Mouse (Mus musculus) cortical plate, adult 2 months (tissue): ENCODE data around the gene Rbm20. TPM values are rescaled to one million over a fixed set of nuclear protein-coding genes. Genes with fewer than 3 reads are reported as not detected.
A peak's percentile ranks its signal among the peaks of the same experiment; 100 is the strongest.

Experiments
- H3K27ac ChIP-seq: fragments of 200-500 bp; 2 replicates; pipeline ENCODE4 v1.5.1; 2012; ENCODE audit warnings: low read length, control low read depth, inconsistent platforms; ENCODE audit not compliant: insufficient read depth
- H3K4me1 ChIP-seq: fragments of 200-500 bp; 2 replicates; pipeline ENCODE4 v1.6.1; 2011; ENCODE audit warnings: low read length; ENCODE audit not compliant: control insufficient read depth, insufficient read depth
- H3K4me3 ChIP-seq: fragments of 200-500 bp; 2 replicates; pipeline ENCODE4 v1.5.1; 2011; ENCODE audit warnings: mild to moderate bottlenecking, low read length, control low read depth; ENCODE audit not compliant: insufficient read depth
- CTCF ChIP-seq: fragments of 200-500 bp; IDR thresholded peaks from 2 replicates; pipeline ENCODE4 v1.5.1; 2011; ENCODE audit warnings: mild to moderate bottlenecking, control low read depth, low read length; ENCODE audit not compliant: insufficient read depth; ENCODE audit errors: extremely low read depth
- POLR2A ChIP-seq: fragments of 200-500 bp; IDR thresholded peaks from 2 replicates; pipeline ENCODE4 v1.6.1; 2011; ENCODE audit warnings: mild to moderate bottlenecking, low read length, control low read depth; ENCODE audit not compliant: insufficient read depth; ENCODE audit errors: extremely low read depth
- polyA plus RNA-seq: library from polyadenylated mRNA; depleted of rRNA; stranded (reverse); fragments of >200 nt; gene quantifications from 2 replicates; pipeline ENCODE4 v1.2.3, GENCODE M21; 2012

Rbm20 gene
- polyA plus RNA-seq, 1 experiment: 2.8 TPM

DNA sequence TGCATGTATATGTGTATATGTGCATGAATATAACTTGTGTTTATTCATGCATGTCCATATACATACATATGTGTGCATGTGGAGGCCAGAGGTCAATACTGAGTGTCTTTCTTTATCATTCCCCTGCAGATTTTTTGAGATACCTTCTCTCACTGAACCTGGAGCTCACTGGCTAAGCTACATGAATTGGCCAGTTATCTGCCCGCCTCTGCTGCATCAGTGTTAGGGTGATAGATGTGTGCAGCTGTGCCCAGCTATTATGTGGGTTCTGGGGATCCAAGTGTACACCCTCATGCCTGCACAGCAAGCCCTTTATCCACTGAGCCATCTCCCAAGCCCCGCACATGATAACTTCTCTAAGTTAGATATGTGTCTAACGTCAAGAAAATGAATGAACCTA is 210.7 kb downstream of the Rbm20 start:
- TF ChIP-seq POLR2A: no peak
- no peak for TF ChIP-seq CTCF
- Histone ChIP-seq H3K4me3 (no peak overlapping the region), H3K4me1 (peaks cover 1% of the 10 kb centered on the region; the same call in 1 of the 2 replicates), H3K27ac (no peak overlapping the region)

DNA sequence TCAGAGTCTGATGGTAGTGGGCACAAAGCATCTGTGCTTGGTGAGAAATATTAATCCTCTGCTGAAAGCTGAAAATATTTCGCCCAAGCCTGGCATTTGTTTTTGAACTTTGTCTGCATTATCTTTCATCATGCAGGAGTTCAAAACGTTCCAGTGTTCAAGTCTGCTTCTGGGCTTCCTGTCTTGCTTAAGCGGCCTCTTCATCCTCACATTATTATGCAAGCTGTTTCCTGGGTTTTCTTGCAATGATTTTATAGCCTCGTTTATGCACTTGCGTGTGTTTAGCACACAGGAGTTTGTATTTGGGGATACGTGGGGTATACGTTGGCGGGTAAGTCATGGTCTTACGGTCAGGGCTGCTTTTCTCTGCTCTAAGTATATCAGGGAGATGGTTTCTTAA is 211.2 kb downstream of the Rbm20 start:
- Histone ChIP-seq H3K4me1 (peaks cover 5% of the 10 kb centered on the region), H3K27ac (no peak overlapping the region), H3K4me3 (no peak overlapping the region)
- TF ChIP-seq CTCF (no peak), POLR2A (no peak)

- no peak for TF ChIP-seq POLR2A
- TF ChIP-seq CTCF: no peak
- peaks cover 7% of the 10 kb centered on the region for H3K4me1 ChIP-seq
- no peak overlapping the region for H3K27ac ChIP-seq
- H3K4me3 ChIP-seq: no peak overlapping the region
Measured at GRCm38 (mm10) chr19:53889555-53889954, 212.4 kb downstream of the Rbm20 start.

GRCm38 (mm10) chr19:53890274-53890673 is 213.2 kb downstream of the Rbm20 start:
- Histone ChIP-seq H3K4me1 (peaks cover 7% of the 10 kb centered on the region), H3K27ac (no peak overlapping the region), H3K4me3 (no peak overlapping the region)
- no peak for TF ChIP-seq POLR2A
- TF ChIP-seq CTCF: no peak

- TF ChIP-seq POLR2A: no peak
- no peak for TF ChIP-seq CTCF
Measured at GRCm38 (mm10) chr19:53890781-53891251, 213.7 kb downstream of the Rbm20 start.

DNA sequence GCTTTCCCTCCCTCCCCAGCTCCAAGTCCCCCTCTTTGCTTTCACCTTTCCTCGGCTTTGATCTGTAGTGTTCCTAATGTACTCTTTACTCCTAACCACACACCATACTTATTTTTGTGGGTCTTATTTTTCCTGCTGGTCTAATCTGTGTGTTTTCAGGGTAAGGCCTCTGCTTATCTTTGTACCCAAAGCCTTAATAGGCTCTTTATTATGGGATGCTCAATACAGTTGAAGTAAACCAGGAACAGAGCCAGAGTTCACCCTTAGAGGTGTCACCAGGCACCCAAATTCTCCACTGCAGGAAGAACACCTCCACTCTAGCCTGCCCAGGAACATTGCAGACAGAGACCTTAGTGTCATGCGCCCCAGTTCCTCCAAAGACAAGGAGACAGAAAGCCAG is 214.5 kb downstream of the Rbm20 start:
- TF ChIP-seq CTCF: no peak
- TF ChIP-seq POLR2A: no peak
- no peak overlapping the region for H3K27ac ChIP-seq
- H3K4me1 ChIP-seq: peaks cover 7% of the 10 kb centered on the region
- H3K4me3 ChIP-seq: no peak overlapping the region

More at GRCm38 (mm10) chr19:53890781-53891251, 213.7 kb downstream of the Rbm20 start:
- H3K4me1 ChIP-seq: peaks cover 7% of the 10 kb centered on the region
- H3K27ac ChIP-seq: no peak overlapping the region
- H3K4me3 ChIP-seq: no peak overlapping the region

GRCm38 (mm10) chr19:53892061-53892460 is 215.0 kb downstream of the Rbm20 start, which contains the start of gene Pdcd4:
TSS of gene Pdcd4 (plus strand) at chr19:53892231.
- Histone ChIP-seq H3K27ac (no peak within 1 kb of the TSS), H3K4me3 (no peak within 1 kb of the TSS), H3K4me1 (peaks cover 7% of the 10 kb centered on the region)
- no peak for TF ChIP-seq POLR2A
- TF ChIP-seq CTCF: no peak

GRCm38 (mm10) chr19:53892838-53893359 is 215.8 kb downstream of the Rbm20 start:
- H3K27ac ChIP-seq: no peak overlapping the region
- no peak for TF ChIP-seq POLR2A
- no peak for TF ChIP-seq CTCF
- peaks cover 7% of the 10 kb centered on the region for H3K4me1 ChIP-seq
- no peak overlapping the region for H3K4me3 ChIP-seq

DNA sequence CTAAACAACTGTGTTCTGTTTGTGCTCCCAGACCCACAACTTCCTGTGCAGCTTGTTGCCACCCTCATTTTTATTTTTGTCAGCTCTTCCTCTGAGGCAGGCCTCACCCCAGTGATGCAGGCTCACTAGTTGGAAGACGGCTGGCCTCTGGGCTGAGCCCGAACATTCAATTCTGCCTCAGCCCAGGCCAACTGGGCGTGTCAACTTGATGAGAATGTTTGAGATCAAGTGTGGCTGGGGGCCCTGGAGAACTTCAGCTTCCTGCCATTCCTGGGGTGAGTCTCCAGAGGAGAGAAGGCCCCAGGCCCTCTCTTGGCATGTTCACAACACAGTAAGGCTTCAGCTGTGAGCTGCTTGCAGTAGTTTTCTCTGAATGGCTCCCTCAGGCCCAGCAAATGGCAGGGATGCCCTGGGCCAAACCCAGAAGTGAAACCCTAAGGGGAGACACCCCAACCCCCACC is 216.6 kb downstream of the Rbm20 start:
- H3K27ac ChIP-seq: no peak overlapping the region
- no peak for TF ChIP-seq POLR2A
- no peak for TF ChIP-seq CTCF
- H3K4me3 ChIP-seq: no peak overlapping the region
- peaks cover 7% of the 10 kb centered on the region for H3K4me1 ChIP-seq

GRCm38 (mm10) chr19:53894538-53895121 is 217.5 kb downstream of the Rbm20 start:
- Histone ChIP-seq H3K4me3 (no peak overlapping the region), H3K27ac (no peak overlapping the region), H3K4me1 (peaks cover 9% of the 10 kb centered on the region)
- no peak for TF ChIP-seq CTCF

DNA sequence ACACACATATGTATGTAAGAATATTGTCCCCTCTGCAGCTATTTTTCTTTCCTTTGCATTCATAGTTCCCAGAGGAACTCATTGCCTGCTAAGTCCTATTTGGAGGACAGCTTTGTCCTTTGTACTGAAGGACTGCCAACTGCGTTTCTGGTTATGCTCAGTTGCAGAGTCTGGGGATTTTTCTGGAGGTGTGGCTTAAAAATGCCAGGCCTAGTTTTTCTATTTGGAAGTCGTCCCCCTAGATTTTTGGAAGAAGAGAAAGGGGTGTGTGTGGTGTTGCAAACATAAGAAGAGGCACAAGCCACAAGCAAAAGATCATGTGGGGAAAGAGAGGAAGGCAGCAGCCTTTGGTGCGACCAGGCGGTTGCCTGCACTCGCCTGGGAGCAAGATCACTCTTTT is 220.9 kb downstream of the Rbm20 start:
- Histone ChIP-seq H3K4me3 (no peak overlapping the region), H3K27ac (0 out of 2 replicates have a peak overlapping the region, but pooled peaks have one; percentile 43), H3K4me1 (peaks cover 12% of the 10 kb centered on the region)
- TF ChIP-seq CTCF (no peak), POLR2A (no peak)
